Mouse (Mus musculus): ENCODE results near the gene Tyw5.

DNA sequence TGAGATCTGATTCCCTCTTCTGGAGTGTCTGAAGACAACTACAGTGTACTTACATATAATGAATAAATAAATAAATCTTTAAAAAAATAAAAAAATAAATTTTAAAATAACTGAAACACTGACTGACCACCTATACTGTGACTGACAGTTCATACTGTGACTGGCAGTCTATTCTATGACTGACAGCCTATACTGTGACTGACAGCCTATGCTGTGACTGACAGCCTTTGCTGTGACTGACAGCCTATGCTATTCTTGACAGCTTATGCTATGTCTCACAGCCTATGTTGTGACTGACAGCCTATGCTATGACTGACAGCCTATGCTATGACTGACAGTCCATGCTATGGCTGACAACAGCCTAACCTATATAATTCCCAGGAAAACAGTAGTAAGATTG, 59.4 kb downstream of the Tyw5 start:
- TF ChIP-seq CTCF (IDR thresholded peaks at IDR 0.05; ENCODE audit: low read depth, low read length) (no peak), TAL1 (conservative IDR thresholded peaks at IDR 0.05; ENCODE audit: low read depth, low read length) (no peak), GATA1 (IDR thresholded peaks at IDR 0.05; ENCODE audit: borderline replicate concordance, low read length) (no peak)
